Mouse (Mus musculus): ENCODE measurements around the gene Commd1. TPM values are rescaled to one million over a fixed set of nuclear protein-coding genes. Genes with fewer than 3 reads are reported as not detected.

The Commd1 gene
- polyA plus RNA-seq, 1 experiment from 2014 or later = 243 TPM

DNA sequence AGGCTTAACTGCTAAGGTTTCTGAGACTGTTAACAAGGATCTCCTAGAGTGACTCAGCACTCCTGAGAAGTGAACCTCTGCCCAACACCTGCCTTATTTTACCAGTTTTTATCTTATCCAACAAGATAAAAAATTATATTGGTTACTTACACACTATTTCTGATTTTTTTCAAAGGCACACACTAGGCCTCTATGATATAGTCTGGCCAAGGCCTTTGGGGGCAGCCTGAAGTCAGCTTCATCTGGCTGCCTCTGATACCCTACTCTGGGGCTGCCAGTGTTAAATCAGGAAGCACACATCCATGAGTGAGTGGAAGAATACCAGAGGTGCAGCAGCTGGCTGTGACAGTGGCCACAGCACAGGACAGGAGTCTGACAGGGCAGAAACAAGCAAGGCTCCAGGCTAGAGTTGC is 75.7 kb downstream of the Commd1 start:
- H3K36me3 ChIP-seq = no peaks in the 10 kb centered on the region
- no peaks in the 10 kb centered on the region for H3K27me3 ChIP-seq (replicated peaks)
- no peaks in the 10 kb centered on the region for H3K9me3 ChIP-seq (replicated peaks)
- no peak overlapping the region for H3K4me3 ChIP-seq (replicated peaks)
- H3K9ac ChIP-seq (replicated peaks) = no peak overlapping the region
- ATAC-seq (ENCODE audit: low FRiP score) = no peak
- H3K4me2 ChIP-seq = no peak overlapping the region
- no peaks in the 10 kb centered on the region for H3K4me1 ChIP-seq
- no peak overlapping the region for H3K27ac ChIP-seq (replicated peaks)

DNA sequence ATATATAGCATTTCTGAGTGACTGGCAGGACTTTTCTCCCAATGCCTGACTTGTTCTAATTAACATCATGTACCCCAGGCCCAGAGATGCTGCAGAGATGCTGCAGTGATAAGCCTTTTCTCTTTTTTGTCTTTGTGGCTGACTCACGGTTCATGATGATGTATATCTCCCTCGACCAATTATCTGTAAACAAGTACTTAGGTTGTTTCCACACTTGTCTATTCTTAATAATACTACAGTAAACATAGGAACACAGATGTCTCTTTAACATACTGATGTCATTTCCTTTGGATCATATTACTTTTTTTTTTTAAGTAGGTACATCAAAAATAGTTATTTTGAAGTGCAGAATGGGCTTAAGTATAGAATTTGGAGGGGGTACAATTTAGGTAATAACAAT is 79.3 kb downstream of the Commd1 start:
- no peaks in the 10 kb centered on the region for H3K4me1 ChIP-seq
- no peak overlapping the region for H3K9ac ChIP-seq (replicated peaks)
- no peak overlapping the region for H3K4me2 ChIP-seq
- H3K36me3 ChIP-seq = no peaks in the 10 kb centered on the region
- ATAC-seq (ENCODE audit: low FRiP score) = no peak
- H3K27me3 ChIP-seq (replicated peaks) = no peaks in the 10 kb centered on the region
- 79% methylated on average over 2 of the region's 2 CpGs for WGBS
- no peak overlapping the region for H3K4me3 ChIP-seq (replicated peaks)
- no peaks in the 10 kb centered on the region for H3K9me3 ChIP-seq (replicated peaks)
- no peak overlapping the region for H3K27ac ChIP-seq (replicated peaks)

DNA sequence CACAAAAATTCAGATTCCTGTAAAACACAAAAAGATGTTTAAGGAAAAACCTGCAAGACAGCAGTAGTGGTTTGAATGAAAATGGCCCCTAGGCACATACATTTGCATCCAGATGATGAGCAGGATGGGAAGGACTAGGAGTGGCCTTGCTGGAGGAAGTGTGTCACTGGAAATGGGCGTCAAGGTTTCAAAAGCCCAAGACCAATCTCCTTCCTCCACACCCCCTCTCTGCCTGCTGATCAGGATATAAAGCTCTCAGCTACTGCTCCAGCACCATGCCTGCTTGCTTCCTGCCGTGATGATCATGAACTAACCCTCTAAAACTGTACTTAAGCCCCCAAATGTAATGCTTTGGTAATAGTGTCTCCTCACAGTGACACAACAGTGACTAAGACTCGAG is 82.1 kb downstream of the Commd1 start:
- no peaks in the 10 kb centered on the region for H3K27me3 ChIP-seq (replicated peaks)
- no peak overlapping the region for H3K9ac ChIP-seq (replicated peaks)
- no peak for ATAC-seq (ENCODE audit: low FRiP score)
- WGBS = 89% methylated on average over 3 of the region's 3 CpGs
- H3K27ac ChIP-seq (replicated peaks) = no peak overlapping the region
- H3K4me3 ChIP-seq (replicated peaks) = no peak overlapping the region
- no peaks in the 10 kb centered on the region for H3K4me1 ChIP-seq
- no peaks in the 10 kb centered on the region for H3K36me3 ChIP-seq
- no peaks in the 10 kb centered on the region for H3K9me3 ChIP-seq (replicated peaks)
- H3K4me2 ChIP-seq = no peak overlapping the region

DNA sequence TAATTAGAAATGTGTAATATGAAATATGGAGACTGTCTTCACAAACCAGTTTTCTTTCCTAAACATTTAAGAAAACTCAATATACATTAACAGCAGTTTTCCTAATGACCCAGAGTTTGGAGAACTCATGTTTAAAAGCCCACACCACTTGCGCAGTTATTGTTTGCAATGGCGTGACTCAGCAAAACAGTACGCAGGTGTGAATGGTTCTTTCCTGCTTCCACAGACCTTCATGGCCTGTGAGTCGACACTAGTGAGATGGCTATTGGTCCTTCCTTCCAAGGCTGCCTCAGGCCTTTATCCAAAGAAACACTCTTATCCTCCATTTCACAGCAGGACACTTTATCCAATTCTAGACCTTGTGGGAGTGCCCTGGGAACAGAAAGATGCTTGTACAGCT is 84.5 kb downstream of the Commd1 start:
- no peaks in the 10 kb centered on the region for H3K36me3 ChIP-seq
- 94% methylated on average over 4 of the region's 4 CpGs for WGBS

DNA sequence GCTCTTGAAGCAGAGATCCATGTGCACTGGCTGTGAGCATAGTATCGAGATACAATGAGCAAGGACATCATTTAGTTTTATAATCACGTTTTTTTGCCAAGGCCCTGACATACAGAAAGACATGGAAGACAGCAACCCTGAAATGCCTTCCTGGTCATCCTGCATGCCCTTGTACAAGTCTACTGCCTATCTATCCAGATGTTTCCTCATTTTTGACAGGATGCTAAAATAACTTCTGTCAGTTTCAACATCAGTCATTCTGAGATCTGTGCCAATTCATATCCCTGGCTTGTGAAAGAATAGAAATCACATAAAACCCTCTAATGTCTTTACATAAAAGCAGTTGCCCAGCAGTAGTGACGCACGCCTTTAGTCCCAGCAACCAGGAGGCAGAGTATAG is 85.1 kb downstream of the Commd1 start:
- H3K36me3 ChIP-seq = no peaks in the 10 kb centered on the region
- 94% methylated on average over 4 of the region's 4 CpGs for WGBS
- H3K9me3 ChIP-seq (replicated peaks) = no peaks in the 10 kb centered on the region
- H3K27me3 ChIP-seq (replicated peaks) = no peaks in the 10 kb centered on the region
- H3K4me1 ChIP-seq = no peaks in the 10 kb centered on the region
- H3K9ac ChIP-seq (replicated peaks) = no peak overlapping the region
- no peak overlapping the region for H3K4me2 ChIP-seq
- H3K4me3 ChIP-seq (replicated peaks) = no peak overlapping the region
- H3K27ac ChIP-seq (replicated peaks) = no peak overlapping the region
- no peak for ATAC-seq (ENCODE audit: low FRiP score)

More for the DNA sequence above, 84.5 kb downstream of the Commd1 start:
- no peak overlapping the region for H3K4me2 ChIP-seq
- H3K27me3 ChIP-seq (replicated peaks) = no peaks in the 10 kb centered on the region
- H3K27ac ChIP-seq (replicated peaks) = no peak overlapping the region
- H3K9me3 ChIP-seq (replicated peaks) = no peaks in the 10 kb centered on the region
- H3K4me3 ChIP-seq (replicated peaks) = no peak overlapping the region
- no peak for ATAC-seq (ENCODE audit: low FRiP score)
- H3K9ac ChIP-seq (replicated peaks) = no peak overlapping the region
- no peaks in the 10 kb centered on the region for H3K4me1 ChIP-seq

DNA sequence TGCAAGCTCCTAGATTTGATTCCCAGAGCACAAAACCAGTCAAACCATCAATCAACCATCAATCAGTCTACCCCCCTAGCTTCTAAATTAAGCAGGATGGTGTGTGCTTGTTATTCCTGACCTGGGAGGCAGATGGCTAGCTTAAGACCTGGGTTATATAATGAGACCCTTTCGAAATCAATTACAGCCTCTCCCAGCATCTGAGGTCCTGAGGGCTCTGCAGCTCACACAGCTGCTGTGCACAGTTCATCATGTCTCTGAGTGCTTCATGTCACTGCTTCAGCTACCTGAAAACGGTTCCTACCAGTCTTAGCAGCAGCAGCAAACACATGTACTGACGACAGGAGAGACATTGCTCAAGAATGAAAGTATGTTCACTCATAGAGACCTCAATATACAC is 89.1 kb downstream of the Commd1 start:
- no peaks in the 10 kb centered on the region for H3K4me1 ChIP-seq
- H3K4me2 ChIP-seq = no peak overlapping the region

DNA sequence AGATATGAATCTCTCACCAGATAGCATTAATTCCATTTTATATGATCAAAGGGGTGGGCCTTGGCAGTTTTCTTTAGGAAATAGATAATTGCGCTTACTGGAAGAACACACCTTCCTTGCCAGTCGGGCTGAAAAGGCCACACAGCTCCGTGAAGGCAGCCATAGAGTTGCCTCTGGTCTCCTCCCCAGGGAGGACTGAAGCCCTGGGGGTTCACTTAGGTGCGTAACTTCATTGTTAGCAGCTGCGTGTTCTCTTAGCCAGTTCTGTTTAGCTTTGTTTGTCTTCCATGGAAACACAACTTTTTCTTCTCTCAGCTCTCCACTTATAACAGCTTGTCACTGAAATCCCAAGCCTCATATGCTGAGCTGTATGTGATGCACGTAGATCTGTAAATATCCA is 89.7 kb downstream of the Commd1 start:
- WGBS = 73% methylated on average over 6 of the region's 6 CpGs
- Histone ChIP-seq H3K27ac (replicated peaks) (no peak overlapping the region), H3K9me3 (replicated peaks) (no peaks in the 10 kb centered on the region), H3K4me1 (no peaks in the 10 kb centered on the region), H3K4me2 (no peak overlapping the region), H3K9ac (replicated peaks) (no peak overlapping the region), H3K27me3 (replicated peaks) (no peaks in the 10 kb centered on the region), H3K4me3 (replicated peaks) (no peak overlapping the region), H3K36me3 (no peaks in the 10 kb centered on the region)
- no peak for ATAC-seq (ENCODE audit: low FRiP score)

More for the DNA sequence above, 89.1 kb downstream of the Commd1 start:
- H3K27me3 ChIP-seq (replicated peaks) = no peaks in the 10 kb centered on the region
- H3K9me3 ChIP-seq (replicated peaks) = no peaks in the 10 kb centered on the region
- no peak overlapping the region for H3K4me3 ChIP-seq (replicated peaks)
- H3K27ac ChIP-seq (replicated peaks) = no peak overlapping the region
- no peak for ATAC-seq (ENCODE audit: low FRiP score)
- H3K9ac ChIP-seq (replicated peaks) = no peak overlapping the region
- 39% methylated on average over 3 of the region's 3 CpGs for WGBS
- no peaks in the 10 kb centered on the region for H3K36me3 ChIP-seq

DNA sequence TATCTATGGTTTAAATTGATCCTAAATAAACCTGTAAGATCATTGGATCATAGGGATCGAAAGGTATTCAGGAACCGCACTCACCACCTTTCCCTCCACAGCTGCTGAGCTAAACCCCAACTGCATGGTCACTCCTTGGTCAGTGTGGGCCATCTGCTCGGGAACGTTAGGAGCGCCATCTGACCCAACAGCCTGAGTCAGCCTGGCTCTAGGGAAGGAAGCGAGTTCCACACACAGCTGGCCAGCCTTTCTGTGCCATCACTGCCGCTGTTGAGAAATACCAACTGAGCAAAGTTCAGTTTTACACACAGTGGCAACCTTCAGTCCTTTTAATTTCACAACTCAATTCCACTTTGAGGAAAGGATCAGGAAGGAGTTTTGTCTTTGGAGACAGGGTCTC is 90.3 kb downstream of the Commd1 start:
- Histone ChIP-seq H3K9ac (replicated peaks) (no peak overlapping the region), H3K9me3 (replicated peaks) (no peaks in the 10 kb centered on the region)
- 92% methylated on average over 7 of the region's 7 CpGs for WGBS

DNA sequence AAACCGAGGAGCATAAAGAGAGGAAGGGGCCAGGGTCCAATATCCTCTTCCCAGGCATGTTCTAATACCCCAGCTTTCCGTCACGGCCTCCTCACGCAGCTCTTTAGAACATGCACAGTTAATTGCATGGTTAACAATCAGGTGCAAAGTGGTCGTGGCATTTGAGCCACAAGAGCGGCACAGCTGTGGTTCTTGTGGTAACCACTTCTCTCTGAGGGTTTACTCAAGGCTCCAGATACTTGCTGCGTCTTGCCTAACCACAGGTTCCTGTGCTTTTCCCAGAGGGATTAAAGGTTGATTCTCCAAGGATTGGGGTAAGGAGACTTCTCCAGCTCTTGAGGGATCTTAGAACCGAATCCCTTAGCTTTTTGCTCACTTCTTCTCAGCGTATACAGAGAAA is 90.9 kb downstream of the Commd1 start:
- Histone ChIP-seq H3K36me3 (no peaks in the 10 kb centered on the region), H3K4me3 (replicated peaks) (no peak overlapping the region), H3K9ac (replicated peaks) (no peak overlapping the region), H3K9me3 (replicated peaks) (no peaks in the 10 kb centered on the region), H3K27ac (replicated peaks) (no peak overlapping the region), H3K4me1 (no peaks in the 10 kb centered on the region), H3K4me2 (no peak overlapping the region), H3K27me3 (replicated peaks) (no peaks in the 10 kb centered on the region)
- no peak for ATAC-seq (ENCODE audit: low FRiP score)
- WGBS = 79% methylated on average over 9 of the region's 9 CpGs

More for the DNA sequence above, 90.3 kb downstream of the Commd1 start:
- Histone ChIP-seq H3K4me2 (no peak overlapping the region), H3K4me3 (replicated peaks) (no peak overlapping the region), H3K27me3 (replicated peaks) (no peaks in the 10 kb centered on the region), H3K27ac (replicated peaks) (no peak overlapping the region), H3K4me1 (no peaks in the 10 kb centered on the region), H3K36me3 (no peaks in the 10 kb centered on the region)
- ATAC-seq (ENCODE audit: low FRiP score) = no peak

DNA sequence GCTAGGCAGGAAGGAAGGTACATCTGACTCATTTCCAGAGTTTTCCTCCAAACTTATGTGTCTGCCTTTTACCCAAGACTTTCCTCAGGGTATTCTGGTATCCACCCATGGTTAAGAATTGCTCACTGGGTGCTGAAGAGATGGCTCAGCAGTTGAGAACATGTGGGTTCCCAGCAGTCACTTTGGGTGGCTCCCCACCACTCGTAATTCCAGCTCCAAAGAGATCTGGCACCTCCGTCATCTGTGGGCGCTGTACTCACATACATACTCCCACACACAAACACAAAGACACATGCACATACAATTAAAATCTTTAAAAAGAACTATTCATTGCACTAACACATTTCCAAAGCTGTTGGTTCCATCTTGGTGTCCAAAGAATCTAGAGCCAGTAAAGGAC is 93.0 kb downstream of the Commd1 start:
- H3K4me2 ChIP-seq = no peak overlapping the region
- WGBS = 94% methylated on average over 3 of the region's 3 CpGs
- no peaks in the 10 kb centered on the region for H3K36me3 ChIP-seq
- no peaks in the 10 kb centered on the region for H3K27me3 ChIP-seq (replicated peaks)
- H3K9me3 ChIP-seq (replicated peaks) = no peaks in the 10 kb centered on the region
- no peak overlapping the region for H3K4me3 ChIP-seq (replicated peaks)
- H3K9ac ChIP-seq (replicated peaks) = no peak overlapping the region
- no peak for ATAC-seq (ENCODE audit: low FRiP score)
- H3K27ac ChIP-seq (replicated peaks) = no peak overlapping the region
- H3K4me1 ChIP-seq = no peaks in the 10 kb centered on the region

DNA sequence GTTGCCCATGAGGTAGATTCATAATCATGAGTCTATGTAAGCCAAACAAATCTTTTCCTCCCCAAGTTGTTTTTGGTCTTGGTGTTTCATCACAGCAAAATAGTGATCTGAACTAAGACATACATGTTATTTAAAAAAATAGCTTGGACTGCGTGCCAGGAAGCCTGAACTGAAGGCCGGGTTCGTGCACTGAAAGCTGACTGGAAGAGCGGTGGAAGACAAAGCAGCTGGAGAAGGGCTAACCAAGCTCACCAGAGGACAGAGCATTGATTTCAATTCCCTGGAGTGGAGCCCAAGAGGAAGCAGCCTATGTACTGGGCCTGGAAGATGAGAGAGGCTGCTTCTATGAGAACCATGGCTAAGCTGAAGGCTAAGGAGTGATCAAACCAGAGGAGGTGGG is 95.2 kb downstream of the Commd1 start:
- H3K36me3 ChIP-seq = no peaks in the 10 kb centered on the region
- H3K9me3 ChIP-seq (replicated peaks) = no peaks in the 10 kb centered on the region
- no peaks in the 10 kb centered on the region for H3K4me1 ChIP-seq
- H3K27ac ChIP-seq (replicated peaks) = no peak overlapping the region
- ATAC-seq (ENCODE audit: low FRiP score) = no peak
- no peak overlapping the region for H3K4me3 ChIP-seq (replicated peaks)
- H3K27me3 ChIP-seq (replicated peaks) = no peaks in the 10 kb centered on the region
- H3K9ac ChIP-seq (replicated peaks) = no peak overlapping the region
- 93% methylated on average over 4 of the region's 4 CpGs for WGBS
- H3K4me2 ChIP-seq = no peak overlapping the region

DNA sequence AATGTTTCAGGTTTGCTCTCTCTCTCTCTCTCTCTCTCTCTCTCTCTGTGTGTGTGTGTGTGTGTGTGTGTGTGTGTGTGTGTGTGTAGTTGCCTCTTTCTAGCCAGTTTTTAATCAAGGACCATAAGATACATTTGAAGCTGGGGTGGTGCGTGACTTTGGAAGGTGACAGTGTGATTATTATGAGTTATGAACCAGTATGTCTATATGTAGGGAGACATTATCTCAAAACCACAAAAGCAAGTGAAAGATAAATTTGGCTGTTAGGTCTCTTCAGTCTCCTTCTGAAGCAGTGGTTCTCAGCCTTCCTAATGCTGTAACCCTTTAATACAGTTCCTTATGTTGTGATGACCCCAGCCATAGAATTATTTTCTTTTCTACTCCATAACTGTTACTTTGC is 96.8 kb downstream of the Commd1 start:
- 90% methylated on average over 1 of the region's 1 CpGs for WGBS
- Histone ChIP-seq H3K9ac (replicated peaks) (no peak overlapping the region), H3K27ac (replicated peaks) (no peak overlapping the region), H3K27me3 (replicated peaks) (no peaks in the 10 kb centered on the region), H3K9me3 (replicated peaks) (no peaks in the 10 kb centered on the region), H3K4me2 (no peak overlapping the region), H3K4me1 (no peaks in the 10 kb centered on the region), H3K4me3 (replicated peaks) (no peak overlapping the region), H3K36me3 (no peaks in the 10 kb centered on the region)
- no peak for ATAC-seq (ENCODE audit: low FRiP score)

DNA sequence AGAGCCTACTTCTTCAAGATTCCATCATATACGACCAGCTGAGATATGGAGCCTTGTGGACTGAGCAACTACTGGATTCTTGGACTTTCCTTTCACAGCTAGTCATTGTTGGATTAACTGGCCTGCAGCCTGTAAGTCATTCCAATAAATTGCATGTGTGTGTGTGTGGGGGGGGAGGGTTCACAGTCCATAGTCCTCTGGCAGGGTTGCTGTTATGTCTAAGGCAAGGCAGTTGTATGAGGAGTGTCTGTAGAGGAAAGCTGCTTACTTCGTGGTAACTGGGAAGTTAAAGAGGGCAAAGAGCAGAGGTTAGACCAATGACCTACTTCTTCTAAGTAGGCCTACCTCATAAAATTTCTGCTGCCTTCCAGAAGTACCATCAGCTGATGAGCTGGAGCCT is 98.5 kb downstream of the Commd1 start:
- Histone ChIP-seq H3K27me3 (replicated peaks) (no peaks in the 10 kb centered on the region), H3K36me3 (no peaks in the 10 kb centered on the region), H3K4me2 (no peak overlapping the region), H3K4me1 (no peaks in the 10 kb centered on the region), H3K27ac (replicated peaks) (no peak overlapping the region), H3K9ac (replicated peaks) (no peak overlapping the region), H3K4me3 (replicated peaks) (no peak overlapping the region), H3K9me3 (replicated peaks) (no peaks in the 10 kb centered on the region)
- 94% methylated on average over 2 of the region's 2 CpGs for WGBS
- ATAC-seq (ENCODE audit: low FRiP score) = no peak

All from neural tube, embryonic 15.5 days (tissue).